Mouse (Mus musculus) liver, postnatal 0 days (tissue): Measurements from ENCODE around the gene Pld1. TPM values are rescaled to one million over a fixed set of nuclear protein-coding genes. Genes with fewer than 3 reads are reported as not detected.

Experiments used
- ATAC-seq: fragments of 200-750 bp; cut with Nextera tagmentation; 2 replicates; pipeline ENCODE4 v1.8.0; 2017; ENCODE audit warnings: mild to moderate bottlenecking, moderate library complexity
- DNase-seq: peaks from one replicate; pipeline ENCODE4 v3.0.0-alpha.2; 2016
- H3K27ac ChIP-seq: fragments of 300-500 bp; sonication (generic); 2 replicates; pipeline ENCODE4 v1.5.1; 2014; ENCODE audit warnings: antibody characterized with exemption, moderate library complexity, mild to moderate bottlenecking, low read depth
- H3K27me3 ChIP-seq: fragments of 300-500 bp; sonication (generic); 2 replicates; pipeline ENCODE4 v1.6.1; 2014; ENCODE audit warnings: low read length, control low read depth, mixed read lengths; ENCODE audit not compliant: insufficient read depth
- H3K36me3 ChIP-seq: fragments of 300-500 bp; sonication (generic); replicated peaks from 2 replicates; pipeline ENCODE4 v1.6.1; 2014; ENCODE audit warnings: mild to moderate bottlenecking, control low read depth, low read length, moderate library complexity, mixed read lengths; ENCODE audit not compliant: insufficient read depth
- H3K4me1 ChIP-seq: fragments of 300-500 bp; sonication (generic); 2 replicates; pipeline ENCODE4 v1.6.1; 2014; ENCODE audit warnings: antibody characterized with exemption, mild to moderate bottlenecking, control low read depth; ENCODE audit not compliant: insufficient read depth
- H3K4me2 ChIP-seq: fragments of 300-500 bp; sonication (generic); 2 replicates; pipeline ENCODE4 v1.6.1; 2014; ENCODE audit warnings: low read depth, mild to moderate bottlenecking, low read length, moderate library complexity, mixed read lengths
- H3K4me3 ChIP-seq: fragments of 300-500 bp; sonication (generic); 2 replicates; pipeline ENCODE4 v1.5.1; 2014; ENCODE audit warnings: low read depth, low read length
- H3K9ac ChIP-seq: fragments of 300-500 bp; sonication (generic); replicated peaks from 2 replicates; pipeline ENCODE4 v1.6.1; 2014; ENCODE audit warnings: mild to moderate bottlenecking, moderate library complexity
- H3K9me3 ChIP-seq: fragments of 300-500 bp; sonication (generic); 2 replicates; pipeline ENCODE4 v1.6.1; 2016; ENCODE audit warnings: mild to moderate bottlenecking, control low read depth, low read length, mixed read lengths
- CTCF ChIP-seq: sonication (generic); IDR thresholded peaks from 2 replicates; pipeline ENCODE4 v1.5.1; 2016; ENCODE audit warnings: antibody characterized with exemption, low read depth
- EP300 ChIP-seq: IDR thresholded peaks from 2 replicates; pipeline ENCODE4 v1.6.1; 2016; ENCODE audit warnings: antibody characterized with exemption, low read depth, mild to moderate bottlenecking
- WGBS: fragments of 180-500 bp; shearing (Covaris S2); extraction: QIAGEN DNeasy Blood & Tissue Kit; methylation state at CpG from one replicate; pipeline ENCODE4 v1.1.7; 2014; ENCODE audit not compliant: insufficient replicate concordance; 5-methylcytosine and 5-hydroxymethylcytosine counted together
- polyA plus RNA-seq: library from polyadenylated mRNA; unstranded; fragments of >200 nt; fragmentation: Nextera tagmentation; extraction: Ambion mirVana; gene quantifications from 2 replicates; pipeline ENCODE4 v1.2.1, GENCODE M21; 2015

Gene Pld1
- polyA plus RNA-seq, 1 experiment from 2014 or later, result 5.1 TPM

DNA sequence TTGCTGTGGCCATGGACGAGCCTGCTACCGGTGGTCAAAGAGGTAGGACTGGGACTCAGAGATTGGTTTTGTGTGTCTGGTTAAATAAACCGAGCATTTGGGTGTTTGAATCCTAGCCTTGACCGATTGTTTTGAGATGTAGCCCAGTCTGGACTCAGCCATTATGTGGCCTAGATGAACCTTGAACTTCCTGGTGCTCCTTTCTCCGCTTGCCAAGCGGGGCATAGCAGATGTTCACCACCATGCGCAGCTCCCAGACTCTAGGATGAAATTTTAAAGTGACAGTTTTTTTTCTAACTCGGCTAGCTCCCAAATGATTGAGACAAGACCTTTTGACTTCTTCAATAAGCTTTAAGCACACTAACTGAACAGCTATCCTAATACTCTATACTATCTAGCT is 102.7 kb downstream of the Pld1 start:
- Histone ChIP-seq H3K4me1 (0 out of 2 replicates have a peak, but pooled peaks cover 2% of the 10 kb centered on the region), H3K9ac (no peak overlapping the region), H3K4me3 (no peak overlapping the region), H3K4me2 (no peak overlapping the region), H3K27me3 (no peaks in the 10 kb centered on the region), H3K9me3 (no peaks in the 10 kb centered on the region), H3K27ac (no peak overlapping the region), H3K36me3 (peaks cover 26% of the 10 kb centered on the region)
- TF ChIP-seq EP300 (no peak), CTCF (no peak)
- no peak for ATAC-seq
- DNase-seq, result no peak
- WGBS, result 71% methylated on average over 8 of the region's 8 CpGs

DNA sequence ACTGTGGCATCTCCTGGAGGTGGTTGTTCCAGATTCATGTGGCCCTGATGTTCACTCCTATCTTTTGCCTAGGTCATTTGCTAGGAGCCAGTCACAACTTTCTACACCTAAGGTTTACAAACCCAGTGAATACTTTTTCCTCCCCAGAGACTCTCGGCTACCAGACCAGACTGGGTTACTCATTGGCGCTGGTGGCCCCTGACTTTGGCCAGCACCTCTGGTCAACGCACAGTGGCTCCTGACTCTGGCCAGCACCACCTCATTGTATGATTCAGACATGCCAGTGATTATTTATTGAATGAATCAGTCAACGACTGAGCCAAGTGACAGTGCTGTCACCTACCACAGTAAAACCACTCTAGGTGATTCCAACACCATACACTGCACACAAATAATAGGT is 103.9 kb downstream of the Pld1 start:
- DNase-seq (no peak), ATAC-seq (no peak)
- H3K4me2 ChIP-seq, result no peak overlapping the region
- H3K36me3 ChIP-seq, result peaks cover 29% of the 10 kb centered on the region
- H3K27me3 ChIP-seq, result no peaks in the 10 kb centered on the region
- H3K9ac ChIP-seq, result no peak overlapping the region
- no peaks in the 10 kb centered on the region for H3K9me3 ChIP-seq
- WGBS, result 87% methylated on average over 4 of the region's 4 CpGs
- TF ChIP-seq EP300 (no peak), CTCF (no peak)
- H3K4me3 ChIP-seq, result no peak overlapping the region
- 0 out of 2 replicates have a peak, but pooled peaks cover 1% of the 10 kb centered on the region for H3K4me1 ChIP-seq
- H3K27ac ChIP-seq, result no peak overlapping the region

DNA sequence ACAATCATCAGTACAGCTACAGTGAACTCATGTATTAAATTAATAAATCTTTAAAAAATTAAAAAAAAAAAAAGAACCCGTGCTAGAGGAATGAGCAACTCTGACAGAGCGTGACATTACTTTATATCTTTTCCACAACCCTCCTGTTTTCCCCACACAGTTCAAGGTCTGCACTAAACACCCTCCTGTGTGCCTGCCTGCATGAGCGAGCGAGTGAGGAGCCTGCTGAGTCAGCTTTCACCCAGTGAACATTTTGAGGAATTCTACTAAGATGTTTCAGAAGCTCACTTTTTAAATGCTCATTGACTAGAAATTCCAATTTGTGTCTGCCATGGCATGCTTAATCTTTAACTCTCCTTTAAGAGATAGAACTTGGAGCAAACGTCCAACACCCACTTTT is 109.1 kb downstream of the Pld1 start:
- no peaks in the 10 kb centered on the region for H3K9me3 ChIP-seq
- H3K4me3 ChIP-seq, result no peak overlapping the region
- no peak for DNase-seq
- H3K27me3 ChIP-seq, result no peaks in the 10 kb centered on the region
- no peak overlapping the region for H3K9ac ChIP-seq
- H3K27ac ChIP-seq, result no peak overlapping the region
- ATAC-seq, result no peak
- WGBS, result 78% methylated on average over 5 of the region's 5 CpGs
- peaks cover 15% of the 10 kb centered on the region for H3K36me3 ChIP-seq
- no peak overlapping the region for H3K4me2 ChIP-seq
- TF ChIP-seq CTCF, result no peak
- TF ChIP-seq EP300, result no peak
- no peaks in the 10 kb centered on the region for H3K4me1 ChIP-seq

DNA sequence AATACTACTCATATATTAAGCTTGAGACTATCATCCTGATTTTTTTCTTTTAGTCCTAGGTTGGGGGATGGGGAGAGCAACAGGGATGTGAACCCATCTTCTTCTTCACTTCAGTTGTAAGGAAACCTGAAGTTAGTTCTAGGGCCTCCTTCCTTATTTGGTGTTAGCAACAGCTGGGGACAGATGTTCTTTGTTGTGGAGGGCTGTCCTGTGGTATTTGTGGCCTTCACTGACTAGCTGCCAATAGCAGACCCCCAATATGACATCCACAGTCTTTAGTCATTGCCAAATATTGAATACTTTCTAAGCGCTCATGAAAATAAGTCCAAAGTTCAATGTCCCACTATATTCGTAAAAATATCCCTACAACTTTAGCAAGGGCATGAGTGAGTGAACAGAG is 111.0 kb downstream of the Pld1 start:
- no peak overlapping the region for H3K4me3 ChIP-seq
- 71% methylated on average over 2 of the region's 2 CpGs for WGBS
- H3K9me3 ChIP-seq, result no peaks in the 10 kb centered on the region
- ATAC-seq, result no peak
- no peak overlapping the region for H3K27ac ChIP-seq
- H3K36me3 ChIP-seq, result peaks cover 3% of the 10 kb centered on the region; the same call in 1 of the 2 replicates
- no peak overlapping the region for H3K9ac ChIP-seq
- H3K4me1 ChIP-seq, result no peaks in the 10 kb centered on the region
- TF ChIP-seq CTCF (no peak), EP300 (no peak)
- H3K4me2 ChIP-seq, result no peak overlapping the region
- no peaks in the 10 kb centered on the region for H3K27me3 ChIP-seq
- DNase-seq, result no peak

DNA sequence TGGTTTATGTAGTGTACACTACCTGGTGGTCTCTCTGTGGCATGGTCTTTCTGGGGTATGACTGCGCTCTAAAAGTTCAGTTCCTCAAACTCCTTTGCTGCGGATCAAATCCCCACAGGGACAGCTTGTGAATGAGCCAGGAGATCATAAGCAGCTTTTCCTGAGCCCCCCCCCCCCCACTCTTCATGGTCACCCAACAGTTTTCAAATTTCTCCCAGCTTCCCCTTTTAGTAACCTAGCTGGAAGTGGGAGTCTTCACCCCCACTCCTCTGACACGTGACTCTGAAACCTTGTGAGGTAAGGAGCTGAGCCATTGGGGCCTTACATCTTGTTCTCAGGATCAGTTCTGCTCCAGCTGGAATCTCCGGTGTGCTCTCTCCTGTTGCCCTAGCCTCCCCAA is 114.6 kb downstream of the Pld1 start:
- WGBS, result 68% methylated on average over 4 of the region's 4 CpGs
- no peaks in the 10 kb centered on the region for H3K27me3 ChIP-seq
- H3K9me3 ChIP-seq, result no peaks in the 10 kb centered on the region

DNA sequence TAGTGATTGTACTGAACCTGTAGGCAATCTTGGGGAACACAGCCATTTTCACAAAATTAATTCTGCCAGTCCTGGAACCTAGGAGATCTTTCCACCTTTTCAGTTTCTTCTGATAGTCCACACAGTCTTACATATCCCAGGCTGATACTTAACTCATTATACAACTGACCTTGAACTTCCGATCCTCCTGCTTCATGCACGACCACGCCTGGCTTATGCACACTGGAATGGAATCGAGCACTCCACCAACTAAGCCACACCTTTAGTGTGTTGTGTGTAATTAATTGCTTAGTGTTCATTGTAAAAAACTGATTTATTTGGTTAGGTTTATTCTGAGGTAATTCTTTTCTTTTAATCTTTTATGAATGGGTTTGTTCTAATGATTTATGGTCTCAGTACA is 122.2 kb downstream of the Pld1 start:
- no peak overlapping the region for H3K4me3 ChIP-seq
- no peaks in the 10 kb centered on the region for H3K27me3 ChIP-seq
- TF ChIP-seq CTCF (no peak), EP300 (no peak)
- no peaks in the 10 kb centered on the region for H3K9me3 ChIP-seq
- H3K27ac ChIP-seq, result no peak overlapping the region
- no peaks in the 10 kb centered on the region for H3K4me1 ChIP-seq
- no peak overlapping the region for H3K4me2 ChIP-seq
- DNase-seq, result no peak
- peaks cover 9% of the 10 kb centered on the region for H3K36me3 ChIP-seq
- ATAC-seq, result no peak
- WGBS, result 79% methylated on average over 4 of the region's 4 CpGs
- H3K9ac ChIP-seq, result no peak overlapping the region

More for the DNA sequence above, 114.6 kb downstream of the Pld1 start:
- DNase-seq (no peak), ATAC-seq (no peak)
- Histone ChIP-seq H3K27ac (no peak overlapping the region), H3K9ac (no peak overlapping the region), H3K36me3 (peaks cover 8% of the 10 kb centered on the region; the same call in 1 of the 2 replicates), H3K4me1 (no peaks in the 10 kb centered on the region), H3K4me3 (no peak overlapping the region), H3K4me2 (no peak overlapping the region)
- no peak for TF ChIP-seq EP300
- TF ChIP-seq CTCF, result no peak

DNA sequence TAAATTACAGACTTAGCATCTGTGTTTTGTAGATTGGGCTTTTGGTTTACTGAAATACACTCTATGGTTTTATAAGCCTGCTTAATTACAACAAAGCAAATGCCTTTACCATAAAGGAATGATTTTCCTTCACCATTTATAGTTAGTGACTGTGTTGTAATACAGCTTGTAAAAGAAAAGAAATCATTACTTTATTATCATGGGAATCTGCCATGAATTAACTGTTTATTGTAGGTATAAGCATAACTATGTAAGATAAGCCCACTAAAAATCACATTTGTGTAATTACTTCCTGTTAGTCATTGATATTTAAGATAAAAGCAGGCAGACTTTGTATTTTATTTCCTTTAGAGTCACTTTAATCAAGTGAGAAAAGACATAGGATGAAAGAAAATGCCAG is 122.7 kb downstream of the Pld1 start:
- DNase-seq, result no peak
- Histone ChIP-seq H3K36me3 (peaks cover 9% of the 10 kb centered on the region), H3K4me2 (no peak overlapping the region), H3K9ac (no peak overlapping the region), H3K4me1 (no peaks in the 10 kb centered on the region), H3K27me3 (no peaks in the 10 kb centered on the region), H3K4me3 (no peak overlapping the region), H3K9me3 (no peaks in the 10 kb centered on the region), H3K27ac (no peak overlapping the region)
- ATAC-seq, result no peak
- no peak for TF ChIP-seq CTCF
- no peak for TF ChIP-seq EP300
